Mouse (Mus musculus) left cerebral cortex, postnatal 25 days (tissue): ENCODE data around the gene Psmb8. TPM values are rescaled to one million over a fixed set of nuclear protein-coding genes. Genes with fewer than 3 reads are reported as not detected.
A peak's percentile ranks its signal among the peaks of the same experiment; 100 is the strongest.
"Not testable (repeated sequence)": the region's sequence is repeated elsewhere in the genome, so short reads cannot be mapped to it uniquely, and the experiment has no call there.

Experiments used
- DNase-seq, 2 experiments: peaks; one replicate each; pipeline ENCODE4 v3.0.0; 2022; ENCODE audit warnings: low spot score in 2 of 2, mixed read lengths in 1 of 2
- intact Hi-C: fragments of 180-260 bp; cut with DNase I; formaldehyde crosslinking; loops from one replicate; pipeline ENCODE4 v1.15.1; 2025
- total RNA-seq, 2 experiments: library from RNA; stranded (reverse); gene quantifications; 2 replicates each; pipeline ENCODE4 v1.2.3; 2021

Gene Psmb8
- total RNA-seq, 2 experiments from 2014 or later: 2.0 to 4.1 TPM

DNA sequence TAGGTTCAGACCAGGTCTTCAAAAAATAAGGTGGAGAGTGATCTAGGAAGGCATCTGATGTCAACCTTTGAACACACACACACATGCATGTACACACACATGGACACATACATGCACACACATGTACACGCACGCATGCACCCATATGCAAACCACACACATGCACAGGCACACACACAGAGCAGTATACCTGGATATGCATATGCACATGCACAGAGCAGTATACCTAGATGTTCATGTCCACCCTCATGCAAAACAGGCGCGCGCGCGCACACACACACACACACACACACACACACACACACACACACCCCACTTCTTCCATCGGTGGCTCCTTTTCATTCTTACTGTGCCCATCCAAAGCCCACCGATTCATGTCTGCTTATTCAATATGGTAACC is 10.3 kb downstream of the Psmb8 start:
- intact Hi-C loops: no loop called here
- DNase-seq: no peak

DNA sequence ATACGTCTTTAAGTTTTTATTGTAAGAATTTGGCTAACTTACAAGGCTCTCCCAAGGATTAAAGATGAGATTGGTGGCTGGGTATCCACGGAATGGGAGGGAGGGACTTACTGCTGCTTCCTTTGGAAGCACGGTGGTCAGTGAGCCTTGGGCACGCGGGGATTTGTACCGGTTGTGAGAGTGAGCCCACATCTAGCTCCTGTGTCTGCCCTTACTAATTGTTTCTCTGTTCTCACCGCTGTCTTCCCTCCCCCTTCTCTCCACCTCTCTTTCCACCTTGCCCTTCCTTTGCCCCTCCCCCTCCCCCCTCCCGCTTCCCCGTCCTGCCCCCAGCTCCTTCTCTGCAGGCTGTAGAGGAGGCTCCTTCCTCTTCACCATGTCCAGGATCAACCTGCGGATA is 10.9 kb downstream of the Psmb8 start:
- intact Hi-C loops: no loop called here
- no peak for DNase-seq

DNA sequence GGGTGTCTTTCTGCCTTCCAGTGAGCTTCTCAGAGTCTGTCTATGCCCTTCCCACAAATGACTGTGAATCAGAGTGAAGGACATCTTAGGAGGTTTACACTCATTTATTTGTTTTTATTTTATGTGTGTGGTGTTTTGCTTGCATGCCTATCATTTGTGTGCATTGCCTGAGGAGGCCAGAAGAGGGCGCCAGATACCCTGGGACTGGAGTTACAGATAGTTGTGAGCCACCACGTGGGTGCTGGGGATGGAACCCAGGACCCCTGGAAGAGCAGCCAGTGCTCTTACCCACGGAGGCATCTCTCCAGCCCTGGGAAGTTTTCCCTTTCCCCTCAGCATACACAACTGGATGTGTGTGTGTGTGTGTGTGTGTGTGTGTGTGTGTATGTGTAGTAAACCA is 12.2 kb downstream of the Psmb8 start:
- no peak for DNase-seq
- intact Hi-C loops: no loop called here

DNA sequence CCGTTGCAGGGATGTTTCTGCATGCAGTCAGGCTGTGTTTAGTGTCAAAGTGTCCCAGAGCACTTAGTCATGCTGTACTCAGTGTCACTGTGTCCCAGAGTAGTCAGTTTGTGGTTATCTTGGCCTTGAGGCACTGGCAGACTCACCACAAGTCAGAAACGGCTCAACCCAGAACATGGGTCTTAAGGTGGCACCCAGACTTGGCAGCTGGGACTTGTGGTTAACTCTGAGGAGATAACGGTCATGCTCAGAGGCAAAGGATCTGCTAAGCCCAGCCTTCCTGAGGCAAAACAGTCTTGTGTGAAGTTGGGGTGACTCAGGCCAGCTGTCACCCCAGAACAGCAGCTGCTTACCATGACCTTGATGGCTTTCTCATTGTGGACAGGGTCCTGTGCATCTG is 13.1 kb downstream of the Psmb8 start:
- intact Hi-C loops: no loop called here
- DNase-seq: no peak

DNA sequence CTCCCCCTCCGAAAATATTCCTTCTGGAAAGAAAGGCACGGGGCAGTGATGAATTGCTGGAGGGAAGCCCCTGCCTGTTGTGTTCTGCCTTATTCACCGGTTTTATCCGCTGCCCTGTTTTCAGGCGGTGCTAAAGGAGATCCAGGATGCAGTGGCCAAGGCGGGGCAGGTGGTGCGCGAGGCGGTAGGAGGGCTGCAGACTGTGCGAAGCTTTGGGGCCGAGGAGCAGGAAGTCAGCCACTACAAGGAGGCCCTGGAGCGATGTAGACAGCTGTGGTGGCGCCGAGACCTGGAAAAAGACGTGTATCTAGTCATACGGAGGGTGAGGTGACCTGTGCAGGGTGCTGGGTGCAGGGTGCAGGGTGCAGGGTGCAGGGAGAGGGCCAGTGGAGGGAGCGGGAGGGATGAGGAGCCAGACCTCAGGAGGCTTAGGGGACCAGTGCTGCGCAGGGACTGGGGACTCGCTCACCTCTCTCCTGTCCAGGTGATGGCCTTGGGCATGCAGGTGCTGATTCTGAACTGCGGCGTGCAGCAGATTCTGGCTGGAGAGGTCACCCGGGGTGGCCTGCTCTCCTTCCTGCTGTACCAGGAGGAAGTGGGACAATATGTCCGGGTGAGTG is 14.3 kb downstream of the Psmb8 start:
- intact Hi-C loops: no loop called here
- DNase-seq: no peak

DNA sequence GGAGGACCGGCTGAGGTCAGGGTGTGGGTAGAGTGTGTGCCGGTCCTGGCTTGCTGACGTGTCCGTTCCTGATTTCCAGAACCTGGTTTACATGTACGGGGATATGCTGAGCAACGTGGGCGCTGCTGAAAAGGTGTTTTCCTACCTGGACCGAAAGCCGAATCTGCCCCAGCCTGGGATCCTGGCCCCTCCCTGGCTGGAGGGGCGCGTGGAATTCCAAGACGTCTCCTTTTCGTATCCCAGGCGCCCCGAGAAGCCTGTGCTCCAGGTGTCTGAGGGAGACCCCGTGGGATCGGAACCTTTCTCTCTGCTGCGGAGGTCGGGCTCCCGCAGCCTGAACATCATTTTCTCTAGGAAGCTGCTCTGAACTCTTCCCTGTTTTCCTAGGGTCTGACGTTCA is 16.4 kb downstream of the Psmb8 start:
- intact Hi-C loops: no loop called here
- DNase-seq: no peak

DNA sequence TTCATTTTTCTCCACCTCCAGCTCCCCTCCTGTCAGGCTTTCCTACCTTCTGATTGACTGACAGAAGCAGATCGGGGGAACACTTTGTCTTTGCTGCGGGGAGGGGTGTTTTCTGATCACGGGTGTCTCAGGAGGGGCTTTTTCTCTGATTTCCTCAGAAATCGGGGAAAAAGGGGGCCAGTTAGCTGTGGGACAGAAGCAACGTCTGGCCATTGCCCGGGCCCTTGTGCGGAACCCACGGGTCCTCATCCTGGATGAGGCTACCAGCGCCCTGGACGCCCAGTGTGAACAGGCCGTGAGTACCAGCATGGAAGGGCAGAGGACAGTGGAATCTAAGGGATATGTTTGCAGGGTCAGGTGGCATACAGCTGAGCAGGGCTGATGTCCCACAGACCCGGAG is 17.7 kb downstream of the Psmb8 start:
- intact Hi-C loops: no loop called here
- DNase-seq: no peak

DNA sequence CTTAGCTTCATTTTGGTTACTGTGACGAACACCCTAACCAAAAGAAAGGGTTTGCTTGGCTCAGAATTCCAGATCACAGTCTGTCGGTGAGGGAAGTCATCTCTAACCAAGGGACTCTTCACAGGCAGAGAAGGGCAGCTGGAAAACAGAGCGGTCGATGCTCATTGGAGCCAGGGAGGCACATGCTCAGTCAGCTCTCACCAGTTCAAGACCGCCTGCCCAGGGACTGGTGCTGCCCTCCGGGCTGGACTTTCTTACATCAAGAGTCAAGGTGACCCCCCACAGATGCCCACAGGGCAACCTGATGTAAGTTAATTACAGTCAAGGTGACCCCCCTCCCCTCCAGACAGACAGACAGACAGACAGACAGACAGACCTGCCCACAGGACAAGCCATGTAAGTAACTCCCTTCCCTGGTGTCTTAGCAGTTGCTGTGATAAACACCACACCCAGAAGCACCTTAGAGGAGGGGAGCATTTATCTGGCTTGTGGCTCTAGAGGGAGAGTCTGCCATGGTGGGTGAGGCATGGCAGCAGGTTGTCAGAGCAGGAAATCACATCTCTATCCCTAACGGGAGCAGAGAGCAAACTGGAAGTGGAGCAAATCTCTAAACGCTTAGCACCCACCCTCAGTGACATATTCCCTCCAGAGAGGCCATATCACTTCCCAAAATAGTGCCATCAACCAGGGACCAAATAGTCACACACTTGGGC is 19.9 kb downstream of the Psmb8 start:
- intact Hi-C loops: no loop called here
- no peak for DNase-seq

DNA sequence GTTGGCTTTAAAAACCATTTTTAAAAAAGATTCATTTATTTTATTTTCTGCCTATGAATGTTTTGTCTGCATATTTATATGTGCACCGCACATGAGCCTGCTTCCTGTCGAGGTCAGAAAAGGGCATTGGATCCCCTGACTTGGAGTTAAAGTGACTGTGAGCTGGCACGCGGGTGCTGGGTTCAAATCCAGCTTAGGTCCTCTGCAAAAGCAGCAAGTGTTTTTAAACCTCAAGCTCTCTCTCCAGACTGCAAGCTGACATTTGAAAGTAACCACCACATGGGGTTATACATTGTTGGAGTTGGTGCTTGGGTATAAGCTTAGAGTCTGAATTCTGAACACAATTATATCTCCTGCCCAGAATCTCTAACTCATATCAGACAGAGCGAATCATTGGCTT is 20.5 kb downstream of the Psmb8 start:
- no peak for DNase-seq
- intact Hi-C loops: no loop called here

DNA sequence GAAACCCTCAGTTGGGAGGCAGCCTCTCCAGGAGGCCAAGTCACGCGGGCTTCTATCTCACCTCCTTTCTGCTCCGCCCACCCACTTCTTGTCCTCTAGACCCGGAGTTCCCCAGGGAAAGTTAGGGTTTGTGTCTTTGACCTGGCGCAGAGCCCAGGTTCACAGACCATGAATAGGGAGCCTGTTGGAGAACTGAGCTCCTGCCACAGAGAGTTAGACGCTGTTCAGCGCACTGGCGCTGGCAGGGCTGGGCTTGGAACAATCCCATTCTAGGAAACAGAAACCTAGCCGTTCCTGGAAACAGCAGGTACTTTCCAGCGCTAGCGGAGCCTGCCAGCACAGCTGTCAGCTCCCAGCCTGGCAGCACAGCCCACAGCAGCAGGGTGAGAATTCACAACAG is 21.2 kb downstream of the Psmb8 start:
- intact Hi-C loops: no loop called here
- peak; percentile 25 to 33 for DNase-seq

DNA sequence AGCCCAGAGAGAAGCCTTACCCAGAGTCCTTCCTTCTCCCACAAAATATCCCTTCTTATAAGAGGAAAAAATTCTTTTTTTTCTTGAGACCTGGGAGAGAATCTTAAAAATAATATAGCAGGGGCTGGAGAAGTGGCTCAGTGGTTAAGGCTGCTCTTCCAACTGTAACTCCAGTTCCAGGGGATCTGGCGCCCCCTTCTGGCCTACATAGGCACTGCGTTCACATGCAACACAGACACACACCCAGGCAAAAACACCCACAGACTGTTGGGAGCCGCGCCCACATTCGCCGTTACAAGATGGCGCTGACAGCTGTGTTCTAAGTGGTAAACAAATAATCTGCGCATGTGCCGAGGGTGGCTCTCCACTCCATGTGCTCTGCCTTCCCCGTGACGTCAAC is 21.6 kb downstream of the Psmb8 start:
- DNase-seq, intact Hi-C loops: not testable (repeated sequence)

DNA sequence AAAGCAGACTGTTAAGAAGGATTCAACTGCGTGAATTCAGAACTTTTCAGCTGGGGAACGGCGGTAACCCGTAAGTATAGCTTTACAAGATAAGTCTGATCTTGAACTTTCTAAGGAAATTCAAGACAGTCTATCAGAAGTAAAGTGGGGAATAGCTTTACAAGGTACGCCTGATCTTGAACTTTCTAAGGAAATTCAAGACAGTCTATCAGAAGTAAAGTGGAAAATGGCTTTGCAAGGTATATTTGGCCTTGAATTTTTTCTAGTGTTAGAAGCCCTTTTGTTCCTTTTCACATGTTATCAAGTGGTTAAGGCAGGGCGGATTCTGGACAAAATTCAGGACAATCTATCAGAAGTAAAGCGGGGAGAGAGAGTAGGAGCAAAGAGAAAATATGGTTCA is 22.3 kb downstream of the Psmb8 start:
- intact Hi-C loops: not testable (repeated sequence)
- peak; percentile 63 to 65 for DNase-seq

DNA sequence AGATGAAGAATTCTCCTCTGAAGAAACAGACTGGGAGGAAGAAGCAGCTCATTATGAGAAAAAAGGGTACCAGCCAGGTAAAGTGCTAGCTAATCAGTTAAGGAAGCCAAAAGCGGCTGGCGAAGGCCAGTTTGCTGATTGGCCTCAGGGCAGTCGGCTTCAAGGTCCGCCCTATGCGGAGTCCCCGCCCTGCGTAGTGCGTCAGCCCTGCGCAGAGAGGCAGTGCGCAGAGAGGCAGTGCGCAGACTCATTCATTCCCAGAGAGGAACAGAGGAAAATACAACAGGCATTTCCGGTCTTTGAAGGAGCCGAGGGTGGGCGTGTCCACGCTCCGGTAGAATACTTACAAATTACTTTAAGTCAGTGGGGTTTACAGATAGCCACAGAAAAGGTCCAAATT is 22.9 kb downstream of the Psmb8 start:
- intact Hi-C loops, DNase-seq: not testable (repeated sequence)

DNA sequence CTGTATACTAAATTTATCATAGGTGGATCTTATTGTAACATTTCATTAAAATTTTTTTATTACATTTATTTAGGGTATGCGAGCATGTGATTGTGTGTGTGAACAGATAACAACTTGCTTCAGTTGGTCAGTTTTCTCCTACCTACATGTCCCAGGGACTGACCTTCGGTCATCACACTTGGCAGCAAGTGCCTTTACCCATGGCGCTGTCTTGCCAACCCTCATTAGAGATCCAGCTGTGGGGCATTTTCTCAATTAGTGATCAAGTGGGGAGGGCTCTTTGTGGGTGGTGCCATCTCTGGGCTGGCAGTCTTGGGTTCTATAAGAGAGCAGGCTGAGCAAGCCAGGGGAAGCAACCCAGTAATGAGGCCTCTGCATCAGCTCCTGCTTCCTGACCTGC is 27.3 kb downstream of the Psmb8 start:
- intact Hi-C loops: no loop called here
- no peak for DNase-seq

DNA sequence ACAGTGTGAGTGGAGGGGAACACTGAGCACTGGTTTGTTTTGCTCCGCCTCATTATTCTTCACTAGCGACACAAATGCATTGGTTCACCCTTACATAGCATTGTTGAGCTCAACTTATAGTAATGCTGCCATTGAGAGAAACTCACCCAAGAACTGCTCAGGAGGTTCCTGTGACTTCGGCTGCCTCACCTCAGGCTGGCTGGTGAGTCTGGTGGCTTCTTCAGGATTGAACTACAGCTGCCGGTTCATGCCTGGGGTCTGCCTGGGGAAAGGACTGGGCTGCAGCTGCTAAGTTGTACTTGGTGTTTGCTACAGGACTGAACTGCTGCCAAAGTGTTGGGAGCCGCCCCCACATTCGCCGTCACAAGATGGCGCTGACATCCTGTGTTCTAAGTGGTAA is 27.9 kb downstream of the Psmb8 start:
- no peak for DNase-seq
- intact Hi-C loops: no loop called here

DNA sequence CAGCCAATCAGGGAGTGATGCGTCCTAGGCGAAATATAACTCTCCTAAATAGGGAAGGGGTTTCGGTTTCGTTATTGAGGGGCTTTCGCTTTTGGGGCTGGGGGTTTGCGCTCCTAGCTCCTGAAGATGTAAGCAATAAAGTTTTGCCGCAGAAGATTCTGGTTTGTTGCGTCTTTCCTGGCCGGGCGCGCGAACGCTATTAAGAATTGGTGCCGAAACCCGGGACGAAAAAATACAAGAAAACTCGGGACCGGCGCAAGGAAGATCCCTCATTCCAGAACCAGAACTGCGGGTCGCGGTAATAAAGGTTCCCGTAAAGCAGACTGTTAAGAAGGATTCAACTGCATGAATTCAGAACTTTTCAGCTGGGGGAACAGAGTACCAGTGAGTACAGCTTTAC is 28.4 kb downstream of the Psmb8 start:
- intact Hi-C loops: not testable (repeated sequence)

DNA sequence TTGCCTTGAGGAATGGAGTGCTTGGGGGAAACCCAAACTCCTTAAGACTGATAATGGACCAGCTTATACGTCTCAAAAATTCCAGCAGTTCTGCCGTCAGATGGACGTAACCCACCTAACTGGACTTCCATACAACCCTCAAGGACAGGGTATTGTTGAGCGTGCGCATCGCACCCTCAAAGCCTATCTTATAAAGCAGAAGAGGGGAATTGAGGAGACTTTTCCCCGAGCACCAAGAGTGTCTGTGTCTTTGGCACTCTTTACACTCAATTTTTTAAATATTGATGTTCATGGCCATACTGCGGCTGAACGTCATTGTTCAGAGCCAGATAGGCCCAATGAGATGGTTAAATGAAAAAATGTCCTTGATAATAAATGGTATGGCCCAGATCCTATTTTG is 33.5 kb downstream of the Psmb8 start:
- intact Hi-C loops: loop anchor here (10.0 kb wide), 1 partner anchor 126 kb away; no protein-coding TSS in a partner anchor
- DNase-seq: not testable (repeated sequence)

More for the DNA sequence above, 28.4 kb downstream of the Psmb8 start:
- not testable (repeated sequence) for DNase-seq

DNA sequence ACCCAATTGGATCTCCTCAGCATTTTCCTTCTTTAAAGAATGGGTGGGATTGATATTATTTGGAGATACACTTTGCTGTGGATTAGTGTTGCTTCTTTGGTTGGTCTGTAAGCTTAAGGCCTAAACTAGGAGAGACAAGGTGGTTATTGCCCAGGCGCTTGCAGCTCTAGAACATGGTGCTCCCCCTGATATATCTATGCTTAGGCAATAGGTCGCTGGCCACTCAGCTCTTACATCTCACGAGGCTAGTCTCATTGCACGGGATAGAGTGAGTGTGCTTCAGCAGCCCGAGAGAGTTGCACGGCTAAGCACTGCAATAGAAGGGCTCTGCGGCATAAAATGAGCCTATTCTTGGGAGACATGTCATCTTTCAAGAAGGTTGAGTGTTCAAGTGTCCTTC is 34.5 kb downstream of the Psmb8 start:
- not testable (repeated sequence) for DNase-seq
- intact Hi-C loops: loop anchor here (10.0 kb wide), 1 partner anchor 127 kb away; no protein-coding TSS in a partner anchor

DNA sequence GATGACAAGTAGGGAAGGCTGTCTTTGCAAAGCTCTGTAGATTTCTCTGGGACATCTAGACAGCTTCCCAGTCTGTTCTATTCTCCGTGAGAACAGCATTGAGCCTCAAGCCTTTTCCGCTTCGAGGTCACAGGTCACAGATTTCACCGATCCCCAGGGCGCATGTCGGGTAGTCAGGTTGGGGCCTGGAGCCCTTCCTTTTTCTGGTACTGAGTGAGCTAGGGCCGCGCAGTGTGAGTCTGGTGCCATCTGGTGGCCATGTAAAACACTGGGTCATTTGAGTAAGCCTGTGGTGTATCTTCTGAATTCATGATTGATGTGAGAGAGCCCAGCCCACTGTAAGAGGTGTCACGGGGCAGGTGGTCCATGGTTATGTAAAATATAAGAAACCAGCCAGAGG is 37.4 kb downstream of the Psmb8 start:
- intact Hi-C loops: loop anchor here (1.0 to 10.0 kb wide), 3 partner anchors 65 to 153 kb away; no protein-coding TSS in a partner anchor
- DNase-seq: peak; percentile 70 to 71

DNA sequence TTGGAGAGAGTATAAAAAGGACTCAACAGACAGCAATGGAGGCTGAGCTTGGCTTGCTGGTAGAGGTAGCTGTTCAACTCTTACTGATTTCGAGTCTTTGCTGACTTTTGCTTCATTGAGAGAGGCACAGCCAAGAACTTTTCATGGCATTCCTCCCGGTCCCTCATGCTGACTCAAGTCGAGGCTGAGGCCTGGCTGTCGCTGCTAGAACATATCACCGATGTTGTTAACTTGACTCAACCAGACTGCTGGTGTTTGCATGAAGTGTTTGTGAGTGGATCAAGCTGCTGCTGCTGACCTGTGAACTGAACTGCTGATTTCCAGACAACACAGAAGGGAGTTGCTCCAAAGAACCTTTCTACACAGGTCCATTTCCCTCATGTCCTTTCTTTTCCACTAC is 39.2 kb downstream of the Psmb8 start:
- peak in 1 of 2 experiments; percentile 32 for DNase-seq

DNA sequence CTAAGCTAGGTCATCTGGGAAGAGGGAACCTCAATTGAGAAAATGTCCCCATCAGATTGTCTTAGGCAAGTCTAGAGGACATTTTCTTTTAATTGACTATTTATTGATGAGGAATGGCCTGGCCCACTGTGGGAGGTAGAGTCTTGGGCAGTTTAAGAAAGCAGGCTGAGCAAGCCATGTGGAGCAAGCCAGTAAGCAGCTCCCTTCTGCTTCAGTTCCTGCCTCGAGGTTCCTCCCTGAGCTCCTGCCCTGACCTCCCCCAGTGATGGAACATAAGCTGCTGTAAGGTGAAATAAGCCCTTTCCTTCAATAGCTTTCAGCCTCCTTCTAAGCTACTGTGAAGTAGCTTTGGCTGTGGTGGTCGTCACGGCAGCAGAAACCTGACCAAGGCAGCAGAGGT is 40.2 kb downstream of the Psmb8 start:
- DNase-seq: no peak
- intact Hi-C loops: loop anchor here (5.0 to 10.0 kb wide), 2 partner anchors 133 to 155 kb away; no protein-coding TSS in a partner anchor

More for the DNA sequence above, 39.2 kb downstream of the Psmb8 start:
- intact Hi-C loops: loop anchor here (5.0 to 10.0 kb wide), 2 partner anchors 132 to 154 kb away; no protein-coding TSS in a partner anchor
